Comparison of ENCODE assay signal across 7 mouse cellular contexts in the genomic region with DNA sequence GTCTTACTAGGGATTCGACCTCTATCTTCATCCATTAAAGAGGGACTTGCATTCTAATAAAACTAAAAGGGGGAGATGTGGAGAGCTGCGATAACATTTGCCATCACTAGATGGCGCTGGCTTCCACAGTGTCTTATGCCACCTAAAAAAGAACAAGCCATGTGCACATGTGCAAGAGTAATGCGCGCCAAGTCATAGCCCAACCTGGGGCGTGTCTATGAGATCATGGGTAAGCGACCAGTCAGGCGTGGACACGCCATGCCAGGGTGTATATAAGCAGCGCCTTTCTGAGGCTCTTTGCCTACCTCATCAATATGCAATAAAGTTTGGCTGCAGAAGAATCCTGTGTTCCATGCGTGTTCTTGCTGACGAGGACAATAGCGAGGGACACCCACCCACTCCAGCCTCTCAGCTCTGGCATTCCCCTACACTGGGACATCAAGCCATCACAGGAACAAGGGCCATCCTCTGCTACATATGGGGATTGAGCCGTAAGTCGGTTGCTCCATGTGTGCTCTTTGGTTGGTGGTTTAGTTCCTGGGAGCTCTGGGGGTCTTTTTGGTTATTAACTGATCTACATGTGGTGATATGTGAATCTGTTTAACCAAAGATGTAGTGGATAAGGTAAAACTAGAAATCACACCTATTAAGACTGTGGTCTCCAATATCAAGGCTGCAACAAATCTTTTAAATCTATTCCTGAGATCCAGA.
A peak's percentile ranks its signal among the peaks of the same experiment; 100 is the strongest.
DNase-seq lines count a peak whose midpoint lies in the region; ATAC-seq and TF ChIP-seq lines count a peak whose summit lies in the region.
"Not testable (repeated sequence)": the region's sequence is repeated elsewhere in the genome, so short reads cannot be mapped to it uniquely, and the experiment has no call there.

No protein-coding gene starts in this region.

- not testable (repeated sequence) for H3K27ac ChIP-seq in ES-Bruce4 (ENCODE audit: insufficient read depth, low read length); gastrocnemius, adult 2 months; hindbrain, embryonic 12.5 days; kidney, postnatal 0 days; liver, postnatal 0 days (ENCODE audit: low read depth); midbrain, embryonic 16.5 days (ENCODE audit: low read length)

- intact Hi-C loops in gastrocnemius, adult 2 months (cut with DNase I): not testable (repeated sequence)

- not testable (repeated sequence) for H3K4me2 ChIP-seq in hindbrain, embryonic 12.5 days (replicated peaks); kidney, postnatal 0 days (ENCODE audit: low read length); liver, postnatal 0 days (ENCODE audit: low read depth, low read length); midbrain, embryonic 16.5 days (ENCODE audit: low read length)

- not testable (repeated sequence) for H3K4me3 ChIP-seq in ES-Bruce4 (ENCODE audit: low read depth, low read length); gastrocnemius, adult 2 months; hindbrain, embryonic 12.5 days; kidney, postnatal 0 days (replicated peaks; ENCODE audit: low read depth, low read length); liver, postnatal 0 days (ENCODE audit: low read depth, low read length); midbrain, embryonic 16.5 days (ENCODE audit: low read depth, low read length)

- not testable (repeated sequence) for H3K27me3 ChIP-seq in ES-Bruce4 (ENCODE audit: control insufficient read depth, insufficient read depth, low read length, poor library complexity, severe bottlenecking); hindbrain, embryonic 12.5 days; kidney, postnatal 0 days (ENCODE audit: insufficient read depth, low read length); liver, postnatal 0 days (ENCODE audit: insufficient read depth, low read length); midbrain, embryonic 16.5 days (ENCODE audit: control insufficient read depth, insufficient read depth, low read depth, low read length)

- 0 out of 2 replicates have a peak, but pooled peaks have one; percentile 29 for ATAC-seq in hindbrain, embryonic 12.5 days (ENCODE audit: low FRiP score)
- not testable (repeated sequence) for ATAC-seq in kidney, postnatal 0 days (replicated peaks; ENCODE audit: low FRiP score, low read depth)
- ATAC-seq in liver, postnatal 0 days: 0 out of 2 replicates have a peak, but pooled peaks have one; percentile 11
- peak; percentile 54; the same call in 1 of the 2 replicates for ATAC-seq in midbrain, embryonic 16.5 days

- peak; percentile 39 for TF ChIP-seq CTCF in ES-Bruce4 (IDR thresholded peaks at IDR 0.05; ENCODE audit: low read depth, low read length)
- TF ChIP-seq CTCF in gastrocnemius, adult 2 months (IDR thresholded peaks at IDR 0.05): 0 out of 2 replicates have a peak, but pooled peaks have one; percentile 1
- TF ChIP-seq CTCF in kidney, postnatal 0 days (IDR thresholded peaks at IDR 0.05; ENCODE audit: low read depth): peak; percentile 20; the same call in 1 of the 2 replicates
- TF ChIP-seq CTCF in liver, postnatal 0 days (IDR thresholded peaks at IDR 0.05; ENCODE audit: low read depth): peak; percentile 37

- not testable (repeated sequence) for H3K9ac ChIP-seq in ES-Bruce4 (ENCODE audit: low read depth, poor library complexity, severe bottlenecking); hindbrain, embryonic 12.5 days; kidney, postnatal 0 days (ENCODE audit: low read depth, low read length); liver, postnatal 0 days (replicated peaks); midbrain, embryonic 16.5 days (ENCODE audit: low read depth, low read length)

- TF ChIP-seq POLR2A in ES-Bruce4 (IDR thresholded peaks at IDR 0.05; ENCODE audit: insufficient read depth, low read length): not testable (repeated sequence)

- TF ChIP-seq EP300 in ES-Bruce4 (IDR thresholded peaks at IDR 0.05; ENCODE audit: insufficient read depth, low read depth, low read length); liver, postnatal 0 days (IDR thresholded peaks at IDR 0.05; ENCODE audit: low read depth): not testable (repeated sequence)

- not testable (repeated sequence) for H3K36me3 ChIP-seq in ES-Bruce4 (ENCODE audit: control insufficient read depth, insufficient read depth, low read length, poor library complexity, severe bottlenecking); hindbrain, embryonic 12.5 days; kidney, postnatal 0 days (ENCODE audit: insufficient read depth, low read length); liver, postnatal 0 days (replicated peaks; ENCODE audit: insufficient read depth, low read length); midbrain, embryonic 16.5 days (ENCODE audit: control insufficient read depth, insufficient read depth, low read length)

- WGBS in hindbrain, embryonic 12.5 days: 85% methylated on average over 15 of the region's 15 CpGs
- 86% methylated on average over 15 of the region's 15 CpGs for WGBS in kidney, postnatal 0 days
- WGBS in liver, postnatal 0 days (ENCODE audit: insufficient replicate concordance): 77% methylated on average over 15 of the region's 15 CpGs
- 84% methylated on average over 15 of the region's 15 CpGs for WGBS in midbrain, embryonic 16.5 days

- peaks cover 45% of the 10 kb centered on the region for H3K9me3 ChIP-seq in ES-Bruce4 (replicated peaks; ENCODE audit: control insufficient read depth, insufficient read depth, low read length, poor library complexity, severe bottlenecking)
- H3K9me3 ChIP-seq in hindbrain, embryonic 12.5 days (replicated peaks): peaks cover 73% of the 10 kb centered on the region
- H3K9me3 ChIP-seq in kidney, postnatal 0 days (replicated peaks; ENCODE audit: low read length): peaks cover 41% of the 10 kb centered on the region
- H3K9me3 ChIP-seq in liver, postnatal 0 days (ENCODE audit: low read length): peaks cover 40% of the 10 kb centered on the region
- peaks cover 67% of the 10 kb centered on the region for H3K9me3 ChIP-seq in midbrain, embryonic 16.5 days (replicated peaks; ENCODE audit: control insufficient read depth, low read length, poor library complexity, severe bottlenecking)

- DNase-seq in R1 (ENCODE audit: low read depth, low spot score): peak; percentile 90
- not testable (repeated sequence) for DNase-seq in gastrocnemius, adult 2 months; kidney, postnatal 0 days (ENCODE audit: low spot score); liver, postnatal 0 days

- H3K4me1 ChIP-seq in ES-Bruce4 (ENCODE audit: control insufficient read depth, insufficient read depth, low read length); hindbrain, embryonic 12.5 days; kidney, postnatal 0 days (replicated peaks; ENCODE audit: insufficient read depth, low read length); liver, postnatal 0 days (ENCODE audit: insufficient read depth); midbrain, embryonic 16.5 days (ENCODE audit: control insufficient read depth, insufficient read depth, low read length): not testable (repeated sequence)
